ENCODE assay signal across 9 mouse cellular contexts in the genomic region with DNA sequence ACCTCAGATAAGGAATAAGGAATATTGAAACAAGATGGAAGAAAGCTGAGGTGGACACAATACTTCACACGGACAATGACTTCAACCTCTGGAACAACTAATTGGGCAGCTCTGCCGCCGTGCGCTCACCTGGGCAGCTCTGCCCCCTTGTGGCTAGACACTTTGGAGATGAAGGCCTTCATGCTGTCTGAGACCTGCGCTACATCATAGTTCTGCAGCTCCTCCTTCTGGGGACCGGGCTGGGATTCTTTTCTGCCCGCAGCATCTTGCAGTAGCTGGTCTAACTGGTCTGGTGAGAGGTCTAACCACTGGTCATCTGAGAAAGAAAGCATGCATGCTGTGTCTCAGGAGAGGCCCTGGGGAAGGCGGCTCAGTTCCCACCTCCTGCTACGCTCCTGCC. TPM values are rescaled to one million over a fixed set of nuclear protein-coding genes. Genes with fewer than 3 reads are reported as not detected.
DNase-seq lines count a peak whose midpoint lies in the region; ATAC-seq lines count a peak whose summit lies in the region.
"Had no signal": no experiment of that assay in that cellular context is flagged by ENCODE, and none has a peak within 500 bp of the region (broad histone marks: within the 10 kb centered on the region; RNA-seq: fewer than 3 reads in every experiment).

No protein-coding gene starts in this region.

- no peaks in the 10 kb centered on the region for H3K4me1 ChIP-seq in midbrain, embryonic 11.5 days (ENCODE audit: control insufficient read depth, insufficient read depth, low read length)
- no peaks in the 10 kb centered on the region for H3K4me1 ChIP-seq in midbrain, embryonic 13.5 days (replicated peaks)
- no peaks in the 10 kb centered on the region for H3K4me1 ChIP-seq in forebrain, embryonic 11.5 days (replicated peaks; ENCODE audit: control insufficient read depth, insufficient read depth, low read length)
- H3K4me1 ChIP-seq: liver, embryonic 13.5 days had no signal

- peak; percentile 79 for DNase-seq in midbrain, embryonic 11.5 days (ENCODE audit: low spot score, missing footprints)
- peak; percentile 62 for DNase-seq in embryo, embryonic 10 days (ENCODE audit: low spot score)
- DNase-seq in kidney, postnatal 14 days: peak; percentile 29
- peak; percentile 6 to 22 for DNase-seq in thymus, postnatal 36 days
- DNase-seq in forebrain, embryonic 11.5 days (ENCODE audit: low spot score): no peak
- DNase-seq: liver, embryonic 13.5 days had no signal

- no peak overlapping the region for H3K27ac ChIP-seq in midbrain, embryonic 11.5 days (ENCODE audit: low read depth, low read length)
- no peak overlapping the region for H3K27ac ChIP-seq in midbrain, embryonic 13.5 days
- H3K27ac ChIP-seq in forebrain, embryonic 11.5 days (ENCODE audit: low read depth, low read length): no peak overlapping the region
- H3K27ac ChIP-seq: liver, embryonic 13.5 days had no signal

- no peak overlapping the region for H3K4me3 ChIP-seq in midbrain, embryonic 11.5 days (ENCODE audit: low read depth, low read length)
- no peak overlapping the region for H3K4me3 ChIP-seq in midbrain, embryonic 13.5 days (replicated peaks)
- no peak overlapping the region for H3K4me3 ChIP-seq in forebrain, embryonic 11.5 days (ENCODE audit: low read depth, low read length)
- H3K4me3 ChIP-seq: liver, embryonic 13.5 days had no signal

- H3K4me2 ChIP-seq in midbrain, embryonic 11.5 days: no peak overlapping the region
- no peak overlapping the region for H3K4me2 ChIP-seq in midbrain, embryonic 13.5 days (replicated peaks)
- H3K4me2 ChIP-seq in forebrain, embryonic 11.5 days (ENCODE audit: low read depth, low read length, severe bottlenecking): no peak overlapping the region
- H3K4me2 ChIP-seq: liver, embryonic 13.5 days had no signal

- no peaks in the 10 kb centered on the region for H3K9me3 ChIP-seq in midbrain, embryonic 11.5 days (ENCODE audit: control insufficient read depth, low read length)
- H3K9me3 ChIP-seq in midbrain, embryonic 13.5 days: no peaks in the 10 kb centered on the region
- no peaks in the 10 kb centered on the region for H3K9me3 ChIP-seq in forebrain, embryonic 11.5 days (ENCODE audit: control insufficient read depth, low read length)
- H3K9me3 ChIP-seq: liver, embryonic 13.5 days had no signal

- no peaks in the 10 kb centered on the region for H3K27me3 ChIP-seq in midbrain, embryonic 11.5 days (ENCODE audit: control insufficient read depth, insufficient read depth, low read length)
- H3K27me3 ChIP-seq in midbrain, embryonic 13.5 days: no peaks in the 10 kb centered on the region
- no peaks in the 10 kb centered on the region for H3K27me3 ChIP-seq in forebrain, embryonic 11.5 days (ENCODE audit: control insufficient read depth, insufficient read depth, low read length)
- H3K27me3 ChIP-seq: liver, embryonic 13.5 days had no signal

- 70% methylated on average over 9 of the region's 9 CpGs for WGBS in midbrain, embryonic 11.5 days
- WGBS in midbrain, embryonic 13.5 days: 80% methylated on average over 9 of the region's 9 CpGs
- 70% methylated on average over 9 of the region's 9 CpGs for WGBS in forebrain, embryonic 11.5 days

- no peak for ATAC-seq in midbrain, embryonic 11.5 days (ENCODE audit: low FRiP score)
- ATAC-seq in midbrain, embryonic 13.5 days: no peak
- ATAC-seq in cerebellum, adult (ENCODE audit: insufficient number of reproducible peaks, low FRiP score, low TSS enrichment): no peak
- no peak for ATAC-seq in forebrain, embryonic 11.5 days (replicated peaks; ENCODE audit: low FRiP score)

- no peak overlapping the region for H3K9ac ChIP-seq in midbrain, embryonic 11.5 days (ENCODE audit: low read length)
- no peak overlapping the region for H3K9ac ChIP-seq in midbrain, embryonic 13.5 days (replicated peaks)
- no peak overlapping the region for H3K9ac ChIP-seq in forebrain, embryonic 11.5 days (ENCODE audit: low read length)
- H3K9ac ChIP-seq: liver, embryonic 13.5 days had no signal

- peaks cover 10% of the 10 kb centered on the region for H3K36me3 ChIP-seq in midbrain, embryonic 11.5 days (ENCODE audit: control insufficient read depth, insufficient read depth, low read length)
- H3K36me3 ChIP-seq in midbrain, embryonic 13.5 days: peaks cover 86% of the 10 kb centered on the region
- H3K36me3 ChIP-seq in forebrain, embryonic 11.5 days (ENCODE audit: control insufficient read depth, insufficient read depth, low read length): peaks cover 10% of the 10 kb centered on the region; the same call in 1 of the 2 replicates

RNA-seq across cellular contexts. Expression of a gene that starts 19.4 kb away (rescaled TPM):
- 73.3 and 74.8 TPM in 2 replicates for polyA plus RNA-seq in midbrain, embryonic 11.5 days (2014; fragmentation: Nextera tagmentation; extraction: Ambion mirVana)
- polyA plus RNA-seq in midbrain, embryonic 13.5 days (2015; fragmentation: Nextera tagmentation; extraction: Ambion mirVana): 56.9 and 57.1 TPM in 2 replicates
- polyA plus RNA-seq in forebrain, embryonic 11.5 days (2014; fragmentation: Nextera tagmentation; extraction: Ambion mirVana): 77.9 and 78.5 TPM in 2 replicates

RNA-seq across cellular contexts. Expression of a gene that starts 19.5 kb away (rescaled TPM):
- 53.8 and 58.9 TPM in 2 replicates for polyA plus RNA-seq in midbrain, embryonic 11.5 days (2014; fragmentation: Nextera tagmentation; extraction: Ambion mirVana)
- 45.3 and 47.1 TPM in 2 replicates for polyA plus RNA-seq in midbrain, embryonic 13.5 days (2015; fragmentation: Nextera tagmentation; extraction: Ambion mirVana)
- polyA plus RNA-seq in forebrain, embryonic 11.5 days (2014; fragmentation: Nextera tagmentation; extraction: Ambion mirVana): 59.5 and 60.8 TPM in 2 replicates

RNA-seq across cellular contexts. Expression of a gene that starts 34.0 kb away (rescaled TPM):
- 6.6 and 7.1 TPM in 2 replicates for polyA plus RNA-seq in midbrain, embryonic 11.5 days (2014; fragmentation: Nextera tagmentation; extraction: Ambion mirVana)
- 12.7 and 14.6 TPM in 2 replicates for polyA plus RNA-seq in midbrain, embryonic 13.5 days (2015; fragmentation: Nextera tagmentation; extraction: Ambion mirVana)
- polyA plus RNA-seq in forebrain, embryonic 11.5 days (2014; fragmentation: Nextera tagmentation; extraction: Ambion mirVana): 8.5 and 12.6 TPM in 2 replicates

RNA-seq across cellular contexts. Expression of a gene that starts 59.5 kb away (rescaled TPM):
- not detected in 2 replicates for polyA plus RNA-seq in midbrain, embryonic 11.5 days (2014; fragmentation: Nextera tagmentation; extraction: Ambion mirVana)
- polyA plus RNA-seq in midbrain, embryonic 13.5 days (2015; fragmentation: Nextera tagmentation; extraction: Ambion mirVana): 0.07 TPM in 1 of 2 replicates, not detected in the other
- polyA plus RNA-seq in forebrain, embryonic 11.5 days (2014; fragmentation: Nextera tagmentation; extraction: Ambion mirVana): not detected in 2 replicates
- polyA plus RNA-seq: heart, embryonic 14.5 days had no signal
